Mouse (Mus musculus): ENCODE data around the gene Cptp. TPM values are rescaled to one million over a fixed set of nuclear protein-coding genes. Genes with fewer than 3 reads are reported as not detected.

Gene Cptp
- total RNA-seq, 2 experiments from 2014 or later = 23.1 to 33.8 TPM

- peak in 1 of 2 experiments; percentile 1 for DNase-seq (ENCODE audit: low spot score in 2 of 2)
Measured at GRCm38 (mm10) chr4:155889316-155889715, 20.1 kb upstream of the Cptp start.

- DNase-seq (ENCODE audit: low spot score in 2 of 2) = no peak
Measured at GRCm38 (mm10) chr4:155888181-155888580, 18.9 kb upstream of the Cptp start.

GRCm38 (mm10) chr4:155887674-155888073, 18.4 kb upstream of the Cptp start:
- no peak for DNase-seq (ENCODE audit: low spot score in 2 of 2)

- DNase-seq (ENCODE audit: low spot score in 2 of 2) = no peak
Measured at GRCm38 (mm10) chr4:155886330-155886729, 17.1 kb upstream of the Cptp start.

- DNase-seq (ENCODE audit: low spot score in 2 of 2) = no peak
Measured at GRCm38 (mm10) chr4:155883587-155883986, 14.3 kb upstream of the Cptp start.

GRCm38 (mm10) chr4:155871404-155871803, 2.2 kb upstream of the Cptp start:
- no peak for DNase-seq (ENCODE audit: low spot score in 2 of 2)

GRCm38 (mm10) chr4:155868614-155869298, 484 bp downstream of the Cptp start:
- no peak for DNase-seq (ENCODE audit: low spot score in 2 of 2)

- DNase-seq (ENCODE audit: low spot score in 2 of 2) = no peak
Measured at GRCm38 (mm10) chr4:155863001-155863400, 6.2 kb downstream of the Cptp start, which contains the start of gene Tas1r3. Gene Tas1r3, minus strand, starts transcription at chr4:155863362.

GRCm38 (mm10) chr4:155861787-155862186, 7.5 kb downstream of the Cptp start:
- no peak for DNase-seq (ENCODE audit: low spot score in 2 of 2)

GRCm38 (mm10) chr4:155859318-155859717, 9.9 kb downstream of the Cptp start:
- DNase-seq (ENCODE audit: low spot score in 2 of 2) = no peak

- DNase-seq (ENCODE audit: low spot score in 2 of 2) = no peak
Measured at GRCm38 (mm10) chr4:155856881-155857280, 12.4 kb downstream of the Cptp start.

- no peak for DNase-seq (ENCODE audit: low spot score in 2 of 2)
Measured at GRCm38 (mm10) chr4:155856071-155856470, 13.2 kb downstream of the Cptp start.

- DNase-seq (ENCODE audit: low spot score in 2 of 2) = no peak
Measured at GRCm38 (mm10) chr4:155854991-155855390, 14.2 kb downstream of the Cptp start.

- no peak for DNase-seq (ENCODE audit: low spot score in 2 of 2)
Measured at GRCm38 (mm10) chr4:155853421-155853820, 15.8 kb downstream of the Cptp start.

- DNase-seq (ENCODE audit: low spot score in 2 of 2) = no peak
Measured at GRCm38 (mm10) chr4:155851951-155852411, 17.3 kb downstream of the Cptp start.

GRCm38 (mm10) chr4:155851368-155851767, 17.9 kb downstream of the Cptp start:
- no peak for DNase-seq (ENCODE audit: low spot score in 2 of 2)

- no peak for DNase-seq (ENCODE audit: low spot score in 2 of 2)
Measured at GRCm38 (mm10) chr4:155849792-155850451, 19.3 kb downstream of the Cptp start.

GRCm38 (mm10) chr4:155849391-155849790, 19.8 kb downstream of the Cptp start:
- DNase-seq (ENCODE audit: low spot score in 2 of 2) = no peak

GRCm38 (mm10) chr4:155848434-155849095, 20.7 kb downstream of the Cptp start:
- DNase-seq (ENCODE audit: low spot score in 2 of 2) = no peak

- peak in 1 of 2 experiments; percentile 38 for DNase-seq (ENCODE audit: low spot score in 2 of 2)
Measured at GRCm38 (mm10) chr4:155847591-155848352, 21.5 kb downstream of the Cptp start.

- peak; percentile 95 to 96 for DNase-seq (ENCODE audit: low spot score in 2 of 2)
Measured at GRCm38 (mm10) chr4:155846871-155847578, 22.2 kb downstream of the Cptp start, which contains the start of gene Dvl1. Gene Dvl1, plus strand, starts transcription at chr4:155847402.

Measured in left cerebral cortex, adult 18-20 months (tissue).